Mouse (Mus musculus) effector memory CD4-positive, alpha-beta T cell, adult 7 months (primary cell): ENCODE measurements around the gene Nup160. TPM values are rescaled to one million over a fixed set of nuclear protein-coding genes. Genes with fewer than 3 reads are reported as not detected.

Experiments used
- polyA plus RNA-seq: library from polyadenylated mRNA; unstranded; fragments of 100-300 nt; shearing (Covaris generic); gene quantifications from one replicate; pipeline ENCODE4 v1.2.1, GENCODE M21; 2017

Nup160 gene
- polyA plus RNA-seq, result 37.0 TPM

DNA sequence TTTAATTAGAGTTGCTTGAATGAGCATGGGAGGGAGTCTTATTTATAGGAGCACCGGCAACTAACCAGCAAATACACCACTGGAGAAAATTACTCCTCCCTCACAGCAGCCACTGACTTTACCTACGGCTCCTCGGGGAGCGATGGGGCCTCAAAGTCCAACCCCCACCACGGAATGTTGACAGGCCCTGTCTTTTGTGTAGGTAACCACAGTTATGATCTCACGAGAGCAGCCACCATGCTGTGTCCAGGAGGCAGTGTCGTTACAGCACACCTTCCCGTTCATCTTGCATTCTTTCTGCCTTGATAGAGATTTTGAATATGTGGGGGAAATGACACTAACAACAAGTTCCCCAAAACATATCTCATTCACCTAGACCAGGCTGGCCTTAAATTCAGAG, at the start of gene Nup160:
Gene Nup160, plus strand, starts transcription at position 209 of the 400 bp plus-strand sequence.

DNA sequence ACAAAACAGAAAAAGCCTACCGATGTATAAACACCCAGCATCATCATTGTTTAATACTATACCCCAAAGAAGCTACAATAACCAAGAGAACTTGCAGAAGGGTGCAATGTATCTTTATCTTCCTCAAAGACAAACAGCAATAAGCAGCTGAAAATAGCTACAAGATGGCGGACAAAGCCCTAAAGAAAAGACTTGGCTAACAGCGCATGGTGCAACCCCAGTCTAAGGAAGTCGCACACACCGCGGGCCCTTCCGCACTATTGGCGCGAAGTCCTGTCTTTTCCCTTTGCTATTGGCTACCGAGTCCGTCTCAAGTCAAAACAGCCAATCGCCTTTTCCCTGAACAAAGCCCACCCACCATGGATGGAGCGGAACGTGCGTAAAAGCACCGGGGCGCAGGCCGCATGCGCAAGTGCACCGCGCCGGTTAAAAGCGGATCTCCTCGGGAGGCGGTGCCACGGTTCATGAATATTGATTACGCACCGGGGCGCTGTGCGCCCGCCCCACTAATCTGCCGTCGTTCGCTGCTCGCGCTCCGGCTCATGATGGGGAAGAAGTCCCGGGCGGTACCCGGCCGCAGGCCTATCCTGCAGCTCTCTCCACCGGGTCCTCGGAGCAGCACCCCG, 68.2 kb downstream of the Nup160 start, which contains the start of gene Fnbp4:
Gene Fnbp4, plus strand, starts transcription at position 318 of the 626 bp plus-strand sequence.

DNA sequence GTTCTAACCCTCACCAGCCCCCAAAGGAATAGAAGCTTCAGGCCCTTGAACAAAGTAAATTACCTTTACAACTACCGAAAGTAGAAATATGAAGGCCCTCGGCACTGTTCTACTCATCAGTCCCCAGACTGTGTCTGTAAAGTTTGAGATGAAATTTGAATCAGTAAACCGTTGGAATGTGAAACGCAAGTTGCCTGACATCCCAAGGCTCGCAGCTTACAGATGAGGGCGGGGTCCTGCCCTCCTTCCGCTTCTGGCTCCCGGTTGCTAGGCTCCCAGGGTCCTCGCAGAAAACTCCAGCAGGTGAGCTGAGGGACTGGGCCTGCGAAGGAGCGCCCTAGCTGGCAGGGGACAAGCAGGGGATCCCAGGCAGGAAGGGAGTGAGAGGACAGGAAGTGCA, 105.4 kb downstream of the Nup160 start, which contains the start of gene Agbl2:
Gene Agbl2, plus strand, starts transcription at position 270 of the 400 bp plus-strand sequence.

Other genes starting within 250 kb of the Nup160 start
- gene Ptprj, start 96.6 kb upstream of the Nup160 start, polyA plus RNA-seq, result 19.3 TPM
- gene Fnbp4, start 68.2 kb downstream of the Nup160 start, polyA plus RNA-seq, result 248 TPM
- gene Agbl2, start 105.5 kb downstream of the Nup160 start, polyA plus RNA-seq, result 0.23 TPM
- 121 TPM for gene Mtch2, start 169.9 kb downstream of the Nup160 start, polyA plus RNA-seq
- gene C1qtnf4, start 208.6 kb downstream of the Nup160 start, polyA plus RNA-seq, result 6.2 TPM
- 24.2 TPM for gene Kbtbd4, start 227.5 kb downstream of the Nup160 start, polyA plus RNA-seq
- gene Ndufs3, start 227.6 kb downstream of the Nup160 start, polyA plus RNA-seq, result 101 TPM